Mouse (Mus musculus): Measurements from ENCODE around the gene Tmem79. TPM values are rescaled to one million over a fixed set of nuclear protein-coding genes. Genes with fewer than 3 reads are reported as not detected.
A peak's percentile ranks its signal among the peaks of the same experiment; 100 is the strongest.
"Not testable (repeated sequence)": the region's sequence is repeated elsewhere in the genome, so short reads cannot be mapped to it uniquely, and the experiment has no call there.

Gene Tmem79
- total RNA-seq, 1 experiment: 24.3 TPM

GRCm38 (mm10) chr3:88375750-88376626, 40.0 kb upstream of the Tmem79 start:
- peak; percentile 39 for DNase-seq (ENCODE audit: low read depth, low spot score)
- H3K27ac ChIP-seq (ENCODE audit: insufficient read depth, low read depth, low read length, poor library complexity, severe bottlenecking); H3K9ac ChIP-seq (ENCODE audit: insufficient read depth, low read depth, low read length, poor library complexity, severe bottlenecking); H3K4me1 ChIP-seq (ENCODE audit: control insufficient read depth in 2 of 2, insufficient read depth in 2 of 2, low read length in 2 of 2, poor library complexity in 1 of 2); in situ Hi-C loops (cut with MboI; ENCODE audit: low sequenced_read_pairs in 2 of 2, unreplicated experiment in 2 of 2); H3K9me3 ChIP-seq (ENCODE audit: control insufficient read depth, insufficient read depth, low read depth, low read length); H3K36me3 ChIP-seq (ENCODE audit: control insufficient read depth, insufficient read depth, low read length, poor library complexity, severe bottlenecking): not testable (repeated sequence)
- H3K4me3 ChIP-seq (ENCODE audit: insufficient read depth in 1 of 2, low read depth in 1 of 2, low read length in 2 of 2, poor library complexity in 1 of 2, severe bottlenecking in 1 of 2): peak overlapping the region in 1 of 2 experiments; percentile 16; a peak in 1 of 4 replicates

GRCm38 (mm10) chr3:88372643-88373042, 36.7 kb upstream of the Tmem79 start, which contains the start of gene Bglap3:
Bglap3 (minus strand) TSS chr3:88372743.
- H3K4me3 ChIP-seq (ENCODE audit: insufficient read depth in 1 of 2, low read depth in 1 of 2, low read length in 2 of 2, poor library complexity in 1 of 2, severe bottlenecking in 1 of 2); H3K9ac ChIP-seq (ENCODE audit: insufficient read depth, low read depth, low read length, poor library complexity, severe bottlenecking); H3K27ac ChIP-seq (ENCODE audit: insufficient read depth, low read depth, low read length, poor library complexity, severe bottlenecking); DNase-seq (ENCODE audit: low read depth, low spot score); H3K4me1 ChIP-seq (ENCODE audit: control insufficient read depth in 2 of 2, insufficient read depth in 2 of 2, low read length in 2 of 2, poor library complexity in 1 of 2); in situ Hi-C loops (cut with MboI; ENCODE audit: low sequenced_read_pairs in 2 of 2, unreplicated experiment in 2 of 2); H3K36me3 ChIP-seq (ENCODE audit: control insufficient read depth, insufficient read depth, low read length, poor library complexity, severe bottlenecking); H3K9me3 ChIP-seq (ENCODE audit: control insufficient read depth, insufficient read depth, low read depth, low read length): not testable (repeated sequence)

- H3K36me3 ChIP-seq (ENCODE audit: control insufficient read depth, insufficient read depth, low read length, poor library complexity, severe bottlenecking); H3K4me3 ChIP-seq (ENCODE audit: insufficient read depth in 1 of 2, low read depth in 1 of 2, low read length in 2 of 2, poor library complexity in 1 of 2, severe bottlenecking in 1 of 2); DNase-seq (ENCODE audit: low read depth, low spot score); H3K27ac ChIP-seq (ENCODE audit: insufficient read depth, low read depth, low read length, poor library complexity, severe bottlenecking); H3K9ac ChIP-seq (ENCODE audit: insufficient read depth, low read depth, low read length, poor library complexity, severe bottlenecking); H3K9me3 ChIP-seq (ENCODE audit: control insufficient read depth, insufficient read depth, low read depth, low read length); in situ Hi-C loops (cut with MboI; ENCODE audit: low sequenced_read_pairs in 2 of 2, unreplicated experiment in 2 of 2): not testable (repeated sequence)
- H3K4me1 ChIP-seq (ENCODE audit: control insufficient read depth in 2 of 2, insufficient read depth in 2 of 2, low read length in 2 of 2, poor library complexity in 1 of 2): peaks cover 0 to 16% of the 10 kb centered on the region in 2 experiments; a peak in 2 of 4 replicates
These were observed 32.6 kb upstream of the Tmem79 start for GRCm38 (mm10) chr3:88368511-88368910.

GRCm38 (mm10) chr3:88367517-88367916, 31.6 kb upstream of the Tmem79 start:
- H3K9ac ChIP-seq (ENCODE audit: insufficient read depth, low read depth, low read length, poor library complexity, severe bottlenecking); H3K4me3 ChIP-seq (ENCODE audit: insufficient read depth in 1 of 2, low read depth in 1 of 2, low read length in 2 of 2, poor library complexity in 1 of 2, severe bottlenecking in 1 of 2); in situ Hi-C loops (cut with MboI; ENCODE audit: low sequenced_read_pairs in 2 of 2, unreplicated experiment in 2 of 2); H3K36me3 ChIP-seq (ENCODE audit: control insufficient read depth, insufficient read depth, low read length, poor library complexity, severe bottlenecking); H3K27ac ChIP-seq (ENCODE audit: insufficient read depth, low read depth, low read length, poor library complexity, severe bottlenecking); H3K9me3 ChIP-seq (ENCODE audit: control insufficient read depth, insufficient read depth, low read depth, low read length); DNase-seq (ENCODE audit: low read depth, low spot score): not testable (repeated sequence)
- peaks cover 0 to 16% of the 10 kb centered on the region in 2 experiments; a peak in 2 of 4 replicates for H3K4me1 ChIP-seq (ENCODE audit: control insufficient read depth in 2 of 2, insufficient read depth in 2 of 2, low read length in 2 of 2, poor library complexity in 1 of 2)

GRCm38 (mm10) chr3:88366830-88367428, 31.0 kb upstream of the Tmem79 start:
- H3K9me3 ChIP-seq (ENCODE audit: control insufficient read depth, insufficient read depth, low read depth, low read length); H3K9ac ChIP-seq (ENCODE audit: insufficient read depth, low read depth, low read length, poor library complexity, severe bottlenecking); H3K27ac ChIP-seq (ENCODE audit: insufficient read depth, low read depth, low read length, poor library complexity, severe bottlenecking); H3K4me3 ChIP-seq (ENCODE audit: insufficient read depth in 1 of 2, low read depth in 1 of 2, low read length in 2 of 2, poor library complexity in 1 of 2, severe bottlenecking in 1 of 2); DNase-seq (ENCODE audit: low read depth, low spot score); H3K36me3 ChIP-seq (ENCODE audit: control insufficient read depth, insufficient read depth, low read length, poor library complexity, severe bottlenecking); in situ Hi-C loops (cut with MboI; ENCODE audit: low sequenced_read_pairs in 2 of 2, unreplicated experiment in 2 of 2): not testable (repeated sequence)
- H3K4me1 ChIP-seq (ENCODE audit: control insufficient read depth in 2 of 2, insufficient read depth in 2 of 2, low read length in 2 of 2, poor library complexity in 1 of 2): peaks cover 0 to 16% of the 10 kb centered on the region in 2 experiments; a peak in 2 of 4 replicates

All from ES-E14 (cell line).